Mouse (Mus musculus) lung, postnatal 10 days (tissue): ENCODE results near the gene 4833439L19Rik.
"Not testable (repeated sequence)": the region's sequence is repeated elsewhere in the genome, so short reads cannot be mapped to it uniquely, and the experiment has no call there.

Source experiments
- DNase-seq: peaks from one replicate; pipeline ENCODE4 v3.0.0; 2021

The 4833439L19Rik gene

GRCm38 (mm10) chr13:54565201-54565581 lies at the start of gene 4833439L19Rik:
4833439L19Rik (minus strand) TSS chr13:54565435.
- DNase-seq = peak; percentile 97

GRCm38 (mm10) chr13:54613141-54613540 lies 47.9 kb upstream of the 4833439L19Rik start:
- not testable (repeated sequence) for DNase-seq

GRCm38 (mm10) chr13:54610972-54611754 lies 45.9 kb upstream of the 4833439L19Rik start, which contains the start of gene Cltb:
Cltb (minus strand) TSS chr13:54611344.
- DNase-seq = peak; percentile 92

- no peak for DNase-seq
These were observed 45.4 kb upstream of the 4833439L19Rik start for GRCm38 (mm10) chr13:54610613-54610971.

GRCm38 (mm10) chr13:54609301-54609700 lies 44.1 kb upstream of the 4833439L19Rik start:
- no peak for DNase-seq

- peak; percentile 43 for DNase-seq
These were observed 43.4 kb upstream of the 4833439L19Rik start for GRCm38 (mm10) chr13:54608666-54609065.

GRCm38 (mm10) chr13:54608002-54608401 lies 42.8 kb upstream of the 4833439L19Rik start:
- DNase-seq = no peak

- DNase-seq = no peak
These were observed 42.0 kb upstream of the 4833439L19Rik start for GRCm38 (mm10) chr13:54607204-54607603.

GRCm38 (mm10) chr13:54605426-54605825 lies 40.2 kb upstream of the 4833439L19Rik start:
- no peak for DNase-seq

GRCm38 (mm10) chr13:54604221-54604620 lies 39.0 kb upstream of the 4833439L19Rik start:
- DNase-seq = no peak

GRCm38 (mm10) chr13:54603501-54603900 lies 38.3 kb upstream of the 4833439L19Rik start:
- DNase-seq = no peak

GRCm38 (mm10) chr13:54602639-54603111 lies 37.4 kb upstream of the 4833439L19Rik start:
- no peak for DNase-seq

- no peak for DNase-seq
These were observed 33.4 kb upstream of the 4833439L19Rik start for GRCm38 (mm10) chr13:54598622-54599143.

GRCm38 (mm10) chr13:54596870-54597269 lies 31.6 kb upstream of the 4833439L19Rik start:
- no peak for DNase-seq

GRCm38 (mm10) chr13:54596107-54596690 lies 31.0 kb upstream of the 4833439L19Rik start:
- DNase-seq = no peak

- DNase-seq = no peak
These were observed 28.4 kb upstream of the 4833439L19Rik start for GRCm38 (mm10) chr13:54593617-54594016.

- no peak for DNase-seq
These were observed 26.6 kb upstream of the 4833439L19Rik start for GRCm38 (mm10) chr13:54591776-54592356.

- peak; percentile 99 for DNase-seq
These were observed 25.0 kb upstream of the 4833439L19Rik start, which contains the start of the genes Nop16 and Higd2a for GRCm38 (mm10) chr13:54589996-54590951. Nop16 (minus strand) TSS chr13:54590090. Higd2a (plus strand) TSS chr13:54590207.

- no peak for DNase-seq
These were observed 24.3 kb upstream of the 4833439L19Rik start for GRCm38 (mm10) chr13:54589414-54589995.

- no peak for DNase-seq
These were observed 20.6 kb upstream of the 4833439L19Rik start for GRCm38 (mm10) chr13:54585831-54586230.

GRCm38 (mm10) chr13:54582860-54583259 lies 17.6 kb upstream of the 4833439L19Rik start:
- no peak for DNase-seq

- peak; percentile 47 for DNase-seq
These were observed 16.9 kb upstream of the 4833439L19Rik start for GRCm38 (mm10) chr13:54582126-54582525.
